Mouse (Mus musculus) olfactory bulb, adult 2 months (tissue): ENCODE data around the gene Syn3.
"Not testable (repeated sequence)": the region's sequence is repeated elsewhere in the genome, so short reads cannot be mapped to it uniquely, and the experiment has no call there.

Source experiments
- CTCF ChIP-seq: fragments of 200-500 bp; IDR thresholded peaks from 2 replicates; pipeline ENCODE4 v1.5.1; 2012; ENCODE audit warnings: low read depth, mild to moderate bottlenecking, low read length, moderate library complexity; ENCODE audit not compliant: insufficient read depth
- POLR2A ChIP-seq: fragments of 200-500 bp; IDR thresholded peaks from 2 replicates; pipeline ENCODE4 v1.6.1; 2012; ENCODE audit warnings: mild to moderate bottlenecking, low read depth, low read length, moderate library complexity; ENCODE audit not compliant: insufficient read depth

- TF ChIP-seq CTCF, POLR2A: not testable (repeated sequence)
These were observed 471.9 kb downstream of the Syn3 start for GRCm38 (mm10) chr10:86026807-86027206.
